Mouse (Mus musculus) thymus, postnatal 4 days (tissue): ENCODE data around the gene Supt4a.

ENCODE experiments used
- DNase-seq: peaks from one replicate; pipeline ENCODE4 v3.0.0; 2021

Gene Supt4a

GRCm38 (mm10) chr11:87772354-87772753 lies 35.0 kb downstream of the Supt4a start:
- no peak for DNase-seq

GRCm38 (mm10) chr11:87778100-87778765 lies 40.9 kb downstream of the Supt4a start:
- DNase-seq, result peak; percentile 65

GRCm38 (mm10) chr11:87778915-87779314 lies 41.6 kb downstream of the Supt4a start:
- DNase-seq, result no peak

- DNase-seq, result no peak
These were observed 42.0 kb downstream of the Supt4a start for GRCm38 (mm10) chr11:87779392-87779791.

- DNase-seq, result no peak
These were observed 42.8 kb downstream of the Supt4a start for GRCm38 (mm10) chr11:87780130-87780529.

GRCm38 (mm10) chr11:87790088-87790487 lies 52.7 kb downstream of the Supt4a start:
- no peak for DNase-seq
